Mouse (Mus musculus) brown adipose tissue, adult 24 weeks (tissue): ENCODE data around the gene Sept14. TPM values are rescaled to one million over a fixed set of nuclear protein-coding genes. Genes with fewer than 3 reads are reported as not detected.

Experiments used
- polyA plus RNA-seq: library from polyadenylated mRNA; stranded (reverse); fragments of >200 nt; gene quantifications from 2 replicates; pipeline ENCODE4 v1.2.4, GENCODE M21; 2012; ENCODE audit not compliant: missing spikeins, insufficient read depth, insufficient read length

Sept14 gene
- polyA plus RNA-seq, 1 experiment = not detected

Other genes starting within 250 kb of the Sept14 start
- 17.6 and 23.7 TPM in 2 replicates for gene Sfswap, start 207.3 kb downstream of the Sept14 start, polyA plus RNA-seq
- 0.36 and 0.58 TPM in 2 replicates for gene Mmp17, start 124.3 kb downstream of the Sept14 start, polyA plus RNA-seq
- gene Zfp11, start 38.4 kb downstream of the Sept14 start, polyA plus RNA-seq = 1.4 and 2.0 TPM in 2 replicates
- 95.0 and 106 TPM in 2 replicates for gene Mrps17, start 7.0 kb upstream of the Sept14 start, polyA plus RNA-seq
- gene Nipsnap2, start 16.6 kb upstream of the Sept14 start, polyA plus RNA-seq = 152 and 165 TPM in 2 replicates
- gene Psph, start 78.9 kb upstream of the Sept14 start, polyA plus RNA-seq = 46.7 and 56.8 TPM in 2 replicates
- gene Sumf2, start 138.5 kb upstream of the Sept14 start, polyA plus RNA-seq = 12.2 and 15.9 TPM in 2 replicates
- gene Chchd2, start 179.0 kb upstream of the Sept14 start, polyA plus RNA-seq = 1,785 and 1,958 TPM in 2 replicates
- gene Zbed5, start 187.2 kb upstream of the Sept14 start, polyA plus RNA-seq = 0.83 and 1.9 TPM in 2 replicates
- 2.3 and 9.8 TPM in 2 replicates for gene Phkg1, start 190.0 kb upstream of the Sept14 start, polyA plus RNA-seq
- gene Nupr1l, start 200.0 kb upstream of the Sept14 start, polyA plus RNA-seq = 4.1 and 6.2 TPM in 2 replicates
- gene Vkorc1l1, start 233.5 kb upstream of the Sept14 start, polyA plus RNA-seq = 31.1 and 41.5 TPM in 2 replicates